Mouse (Mus musculus): Measurements from ENCODE around the gene Sap30bp. TPM values are rescaled to one million over a fixed set of nuclear protein-coding genes. Genes with fewer than 3 reads are reported as not detected.

Gene Sap30bp
- total RNA-seq, 1 experiment = 63.5 TPM

GRCm38 (mm10) chr11:115968731-115969405 lies 35.8 kb downstream of the Sap30bp start:
- Histone ChIP-seq H3K4me1 (ENCODE audit: control insufficient read depth in 2 of 2, insufficient read depth in 2 of 2, low read length in 2 of 2, poor library complexity in 1 of 2) (peaks cover 11 to 24% of the 10 kb centered on the region in 2 experiments), H3K9ac (ENCODE audit: insufficient read depth, low read depth, low read length, poor library complexity, severe bottlenecking) (no peak overlapping the region), H3K27ac (ENCODE audit: insufficient read depth, low read depth, low read length, poor library complexity, severe bottlenecking) (no peak overlapping the region), H3K4me3 (ENCODE audit: insufficient read depth in 1 of 2, low read depth in 1 of 2, low read length in 2 of 2, poor library complexity in 1 of 2, severe bottlenecking in 1 of 2) (no peak overlapping the region), H3K36me3 (ENCODE audit: control insufficient read depth, insufficient read depth, low read length, poor library complexity, severe bottlenecking) (peaks cover 17% of the 10 kb centered on the region), H3K9me3 (ENCODE audit: control insufficient read depth, insufficient read depth, low read depth, low read length) (no peaks in the 10 kb centered on the region)
- peak; percentile 71 for TF ChIP-seq ZNF384 (IDR thresholded peaks at IDR 0.05; ENCODE audit: low read depth, low read length)
- TF ChIP-seq HCFC1 (IDR thresholded peaks at IDR 0.05; ENCODE audit: borderline replicate concordance, insufficient read depth, low read length) = no peak
- in situ Hi-C loops (cut with MboI; ENCODE audit: low sequenced_read_pairs in 2 of 2, unreplicated experiment in 2 of 2) = no loop called here
- no peak for DNase-seq (ENCODE audit: low read depth, low spot score)

GRCm38 (mm10) chr11:115970006-115970673 lies 37.1 kb downstream of the Sap30bp start:
- H3K4me3 ChIP-seq (ENCODE audit: insufficient read depth in 1 of 2, low read depth in 1 of 2, low read length in 2 of 2, poor library complexity in 1 of 2, severe bottlenecking in 1 of 2) = peak overlapping the region in 1 of 2 experiments; percentile 18; a peak in 1 of 4 replicates
- H3K9me3 ChIP-seq (ENCODE audit: control insufficient read depth, insufficient read depth, low read depth, low read length) = no peaks in the 10 kb centered on the region
- TF ChIP-seq CHD2 (IDR thresholded peaks at IDR 0.05; ENCODE audit: low read depth, low read length) (no peak), ZC3H11A (IDR thresholded peaks at IDR 0.05; ENCODE audit: borderline replicate concordance, low read depth, low read length) (no peak), MAFK (IDR thresholded peaks at IDR 0.05; ENCODE audit: insufficient read depth, low read depth, low read length) (no peak), HCFC1 (IDR thresholded peaks at IDR 0.05; ENCODE audit: borderline replicate concordance, insufficient read depth, low read length) (no peak), ZNF384 (IDR thresholded peaks at IDR 0.05; ENCODE audit: low read depth, low read length) (no peak)
- peaks cover 11 to 24% of the 10 kb centered on the region in 2 experiments for H3K4me1 ChIP-seq (ENCODE audit: control insufficient read depth in 2 of 2, insufficient read depth in 2 of 2, low read length in 2 of 2, poor library complexity in 1 of 2)
- in situ Hi-C loops (cut with MboI; ENCODE audit: low sequenced_read_pairs in 2 of 2, unreplicated experiment in 2 of 2) = no loop called here
- H3K9ac ChIP-seq (ENCODE audit: insufficient read depth, low read depth, low read length, poor library complexity, severe bottlenecking) = peak overlapping the region; percentile 73
- DNase-seq (ENCODE audit: low read depth, low spot score) = peak; percentile 47
- H3K27ac ChIP-seq (ENCODE audit: insufficient read depth, low read depth, low read length, poor library complexity, severe bottlenecking) = peak overlapping the region; percentile 79
- peaks cover 4% of the 10 kb centered on the region for H3K36me3 ChIP-seq (ENCODE audit: control insufficient read depth, insufficient read depth, low read length, poor library complexity, severe bottlenecking)

- H3K27ac ChIP-seq (ENCODE audit: insufficient read depth, low read depth, low read length, poor library complexity, severe bottlenecking) = peak overlapping the region; percentile 79; the same call in 1 of the 2 replicates
- no peak overlapping the region for H3K4me3 ChIP-seq (ENCODE audit: insufficient read depth in 1 of 2, low read depth in 1 of 2, low read length in 2 of 2, poor library complexity in 1 of 2, severe bottlenecking in 1 of 2)
- H3K4me1 ChIP-seq (ENCODE audit: control insufficient read depth in 2 of 2, insufficient read depth in 2 of 2, low read length in 2 of 2, poor library complexity in 1 of 2) = peaks cover 14 to 28% of the 10 kb centered on the region in 2 experiments
- H3K9ac ChIP-seq (ENCODE audit: insufficient read depth, low read depth, low read length, poor library complexity, severe bottlenecking) = no peak overlapping the region
- TF ChIP-seq CHD2 (IDR thresholded peaks at IDR 0.05; ENCODE audit: low read depth, low read length) (no peak), HCFC1 (IDR thresholded peaks at IDR 0.05; ENCODE audit: borderline replicate concordance, insufficient read depth, low read length) (no peak), MAFK (IDR thresholded peaks at IDR 0.05; ENCODE audit: insufficient read depth, low read depth, low read length) (no peak), ZNF384 (IDR thresholded peaks at IDR 0.05; ENCODE audit: low read depth, low read length) (no peak), ZC3H11A (IDR thresholded peaks at IDR 0.05; ENCODE audit: borderline replicate concordance, low read depth, low read length) (no peak)
- in situ Hi-C loops (cut with MboI; ENCODE audit: low sequenced_read_pairs in 2 of 2, unreplicated experiment in 2 of 2) = no loop called here
- peak; percentile 53 for DNase-seq (ENCODE audit: low read depth, low spot score)
- H3K36me3 ChIP-seq (ENCODE audit: control insufficient read depth, insufficient read depth, low read length, poor library complexity, severe bottlenecking) = 0 out of 2 replicates have a peak, but pooled peaks cover 2% of the 10 kb centered on the region
- H3K9me3 ChIP-seq (ENCODE audit: control insufficient read depth, insufficient read depth, low read depth, low read length) = no peaks in the 10 kb centered on the region
Measured at GRCm38 (mm10) chr11:115971016-115971415, 37.9 kb downstream of the Sap30bp start.

GRCm38 (mm10) chr11:115974309-115975082 lies 41.4 kb downstream of the Sap30bp start, which contains the start of gene Itgb4:
Itgb4 (plus strand) TSS chr11:115974709.
- DNase-seq (ENCODE audit: low read depth, low spot score) = no peak

More at GRCm38 (mm10) chr11:115974309-115975082, 41.4 kb downstream of the Sap30bp start, which contains the start of gene Itgb4:
- Histone ChIP-seq H3K4me1 (ENCODE audit: control insufficient read depth in 2 of 2, insufficient read depth in 2 of 2, low read length in 2 of 2, poor library complexity in 1 of 2) (peaks cover 11 to 23% of the 10 kb centered on the region in 2 experiments), H3K4me3 (ENCODE audit: insufficient read depth in 1 of 2, low read depth in 1 of 2, low read length in 2 of 2, poor library complexity in 1 of 2, severe bottlenecking in 1 of 2) (peak within 1 kb of the TSS; percentile 67 to 79), H3K9me3 (ENCODE audit: control insufficient read depth, insufficient read depth, low read depth, low read length) (no peaks in the 10 kb centered on the region), H3K27ac (ENCODE audit: insufficient read depth, low read depth, low read length, poor library complexity, severe bottlenecking) (no peak within 1 kb of the TSS), H3K36me3 (ENCODE audit: control insufficient read depth, insufficient read depth, low read length, poor library complexity, severe bottlenecking) (no peaks in the 10 kb centered on the region), H3K9ac (ENCODE audit: insufficient read depth, low read depth, low read length, poor library complexity, severe bottlenecking) (peak within 1 kb of the TSS; percentile 53)
- no peak for TF ChIP-seq CHD2 (IDR thresholded peaks at IDR 0.05; ENCODE audit: low read depth, low read length)
- no peak for TF ChIP-seq ZC3H11A (IDR thresholded peaks at IDR 0.05; ENCODE audit: borderline replicate concordance, low read depth, low read length)
- no peak for TF ChIP-seq ZNF384 (IDR thresholded peaks at IDR 0.05; ENCODE audit: low read depth, low read length)
- no peak for TF ChIP-seq MAFK (IDR thresholded peaks at IDR 0.05; ENCODE audit: insufficient read depth, low read depth, low read length)
- no peak for TF ChIP-seq HCFC1 (IDR thresholded peaks at IDR 0.05; ENCODE audit: borderline replicate concordance, insufficient read depth, low read length)
- in situ Hi-C loops (cut with MboI; ENCODE audit: low sequenced_read_pairs in 2 of 2, unreplicated experiment in 2 of 2) = no loop called here
